Mouse (Mus musculus): Measurements from ENCODE around the gene Gm5089. TPM values are rescaled to one million over a fixed set of nuclear protein-coding genes. Genes with fewer than 3 reads are reported as not detected.

Gene Gm5089
- polyA plus RNA-seq, 1 experiment from 2014 or later = not detected

GRCm38 (mm10) chr14:122474041-122474890, 23.4 kb upstream of the Gm5089 start:
- Histone ChIP-seq H3K4me2 (ENCODE audit: low read length) (peak overlapping the region; percentile 49), H3K27ac (ENCODE audit: low read depth) (no peak overlapping the region), H3K4me3 (ENCODE audit: low read depth, low read length) (peak overlapping the region; percentile 32), H3K4me1 (replicated peaks; ENCODE audit: control insufficient read depth, insufficient read depth, low read length) (peaks cover 14% of the 10 kb centered on the region), H3K9ac (ENCODE audit: low read length) (no peak overlapping the region), H3K27me3 (replicated peaks; ENCODE audit: control insufficient read depth, insufficient read depth, low read length) (peaks cover 100% of the 10 kb centered on the region), H3K9me3 (ENCODE audit: control insufficient read depth, low read length) (no peaks in the 10 kb centered on the region), H3K36me3 (ENCODE audit: control insufficient read depth, insufficient read depth, low read length) (no peaks in the 10 kb centered on the region)
- DNase-seq (ENCODE audit: low spot score) (peak; percentile 67), ATAC-seq (replicated peaks; ENCODE audit: low FRiP score, low TSS enrichment, low read depth) (0 out of 2 replicates have a peak, but pooled peaks have one; percentile 38)
- WGBS = 1% methylated on average over 57 of the region's 57 CpGs

- DNase-seq (ENCODE audit: low spot score) = peak; percentile 58
- no peak for ATAC-seq (replicated peaks; ENCODE audit: low FRiP score, low TSS enrichment, low read depth)
These were observed 22.4 kb upstream of the Gm5089 start for GRCm38 (mm10) chr14:122473211-122473751.

GRCm38 (mm10) chr14:122472647-122473046, 21.7 kb upstream of the Gm5089 start:
- DNase-seq (ENCODE audit: low spot score) (peak; percentile 56), ATAC-seq (replicated peaks; ENCODE audit: low FRiP score, low TSS enrichment, low read depth) (no peak)
- WGBS = 3% methylated on average over 5 of the region's 5 CpGs
- H3K9me3 ChIP-seq (ENCODE audit: control insufficient read depth, low read length) = no peaks in the 10 kb centered on the region
- no peak overlapping the region for H3K4me2 ChIP-seq (ENCODE audit: low read length)
- H3K36me3 ChIP-seq (ENCODE audit: control insufficient read depth, insufficient read depth, low read length) = no peaks in the 10 kb centered on the region
- no peak overlapping the region for H3K27ac ChIP-seq (ENCODE audit: low read depth)
- no peak overlapping the region for H3K4me3 ChIP-seq (ENCODE audit: low read depth, low read length)
- peaks cover 100% of the 10 kb centered on the region for H3K27me3 ChIP-seq (replicated peaks; ENCODE audit: control insufficient read depth, insufficient read depth, low read length)
- H3K9ac ChIP-seq (ENCODE audit: low read length) = no peak overlapping the region
- H3K4me1 ChIP-seq (replicated peaks; ENCODE audit: control insufficient read depth, insufficient read depth, low read length) = peaks cover 14% of the 10 kb centered on the region

More at GRCm38 (mm10) chr14:122473211-122473751, 22.4 kb upstream of the Gm5089 start:
- Histone ChIP-seq H3K27me3 (replicated peaks; ENCODE audit: control insufficient read depth, insufficient read depth, low read length) (peaks cover 100% of the 10 kb centered on the region), H3K36me3 (ENCODE audit: control insufficient read depth, insufficient read depth, low read length) (no peaks in the 10 kb centered on the region), H3K4me2 (ENCODE audit: low read length) (no peak overlapping the region), H3K27ac (ENCODE audit: low read depth) (no peak overlapping the region), H3K4me3 (ENCODE audit: low read depth, low read length) (no peak overlapping the region), H3K9ac (ENCODE audit: low read length) (no peak overlapping the region), H3K9me3 (ENCODE audit: control insufficient read depth, low read length) (no peaks in the 10 kb centered on the region), H3K4me1 (replicated peaks; ENCODE audit: control insufficient read depth, insufficient read depth, low read length) (peaks cover 14% of the 10 kb centered on the region)
- WGBS = under 1% methylated on average over 17 of the region's 17 CpGs

GRCm38 (mm10) chr14:122472161-122472560, 21.2 kb upstream of the Gm5089 start:
- H3K9me3 ChIP-seq (ENCODE audit: control insufficient read depth, low read length) = no peaks in the 10 kb centered on the region
- no peak overlapping the region for H3K4me3 ChIP-seq (ENCODE audit: low read depth, low read length)
- DNase-seq (ENCODE audit: low spot score) (peak; percentile 65), ATAC-seq (replicated peaks; ENCODE audit: low FRiP score, low TSS enrichment, low read depth) (no peak)
- no peaks in the 10 kb centered on the region for H3K36me3 ChIP-seq (ENCODE audit: control insufficient read depth, insufficient read depth, low read length)
- WGBS = 2% methylated on average over 13 of the region's 13 CpGs
- H3K9ac ChIP-seq (ENCODE audit: low read length) = no peak overlapping the region
- no peak overlapping the region for H3K27ac ChIP-seq (ENCODE audit: low read depth)
- no peak overlapping the region for H3K4me2 ChIP-seq (ENCODE audit: low read length)
- H3K4me1 ChIP-seq (replicated peaks; ENCODE audit: control insufficient read depth, insufficient read depth, low read length) = peaks cover 14% of the 10 kb centered on the region
- H3K27me3 ChIP-seq (replicated peaks; ENCODE audit: control insufficient read depth, insufficient read depth, low read length) = peaks cover 100% of the 10 kb centered on the region

GRCm38 (mm10) chr14:122471449-122472085, 20.7 kb upstream of the Gm5089 start:
- H3K9me3 ChIP-seq (ENCODE audit: control insufficient read depth, low read length) = no peaks in the 10 kb centered on the region
- no peak overlapping the region for H3K4me2 ChIP-seq (ENCODE audit: low read length)
- ATAC-seq (replicated peaks; ENCODE audit: low FRiP score, low TSS enrichment, low read depth) (no peak), DNase-seq (ENCODE audit: low spot score) (peak; percentile 65)
- H3K4me3 ChIP-seq (ENCODE audit: low read depth, low read length) = no peak overlapping the region
- H3K4me1 ChIP-seq (replicated peaks; ENCODE audit: control insufficient read depth, insufficient read depth, low read length) = peaks cover 14% of the 10 kb centered on the region
- H3K27ac ChIP-seq (ENCODE audit: low read depth) = no peak overlapping the region
- no peak overlapping the region for H3K9ac ChIP-seq (ENCODE audit: low read length)
- peaks cover 100% of the 10 kb centered on the region for H3K27me3 ChIP-seq (replicated peaks; ENCODE audit: control insufficient read depth, insufficient read depth, low read length)
- H3K36me3 ChIP-seq (ENCODE audit: control insufficient read depth, insufficient read depth, low read length) = no peaks in the 10 kb centered on the region
- 8% methylated on average over 31 of the region's 31 CpGs for WGBS

GRCm38 (mm10) chr14:122468971-122469755, 18.2 kb upstream of the Gm5089 start:
- WGBS = 1% methylated on average over 28 of the region's 28 CpGs
- H3K27ac ChIP-seq (ENCODE audit: low read depth) = no peak overlapping the region
- DNase-seq (ENCODE audit: low spot score) (peak; percentile 73), ATAC-seq (replicated peaks; ENCODE audit: low FRiP score, low TSS enrichment, low read depth) (no peak)
- no peak overlapping the region for H3K4me2 ChIP-seq (ENCODE audit: low read length)
- peaks cover 100% of the 10 kb centered on the region for H3K27me3 ChIP-seq (replicated peaks; ENCODE audit: control insufficient read depth, insufficient read depth, low read length)
- H3K9me3 ChIP-seq (ENCODE audit: control insufficient read depth, low read length) = no peaks in the 10 kb centered on the region
- H3K9ac ChIP-seq (ENCODE audit: low read length) = no peak overlapping the region
- no peak overlapping the region for H3K4me3 ChIP-seq (ENCODE audit: low read depth, low read length)
- H3K4me1 ChIP-seq (replicated peaks; ENCODE audit: control insufficient read depth, insufficient read depth, low read length) = 0 out of 2 replicates have a peak, but pooled peaks cover 5% of the 10 kb centered on the region
- H3K36me3 ChIP-seq (ENCODE audit: control insufficient read depth, insufficient read depth, low read length) = no peaks in the 10 kb centered on the region

- H3K9ac ChIP-seq (ENCODE audit: low read length) = no peak overlapping the region
- 5% methylated on average over 23 of the region's 23 CpGs for WGBS
- H3K4me1 ChIP-seq (replicated peaks; ENCODE audit: control insufficient read depth, insufficient read depth, low read length) = peaks cover 11% of the 10 kb centered on the region; the same call in 1 of the 2 replicates
- DNase-seq (ENCODE audit: low spot score) (peak; percentile 67), ATAC-seq (replicated peaks; ENCODE audit: low FRiP score, low TSS enrichment, low read depth) (no peak)
- no peaks in the 10 kb centered on the region for H3K9me3 ChIP-seq (ENCODE audit: control insufficient read depth, low read length)
- no peak overlapping the region for H3K4me3 ChIP-seq (ENCODE audit: low read depth, low read length)
- no peak overlapping the region for H3K27ac ChIP-seq (ENCODE audit: low read depth)
- H3K4me2 ChIP-seq (ENCODE audit: low read length) = no peak overlapping the region
- H3K36me3 ChIP-seq (ENCODE audit: control insufficient read depth, insufficient read depth, low read length) = no peaks in the 10 kb centered on the region
- peaks cover 100% of the 10 kb centered on the region for H3K27me3 ChIP-seq (replicated peaks; ENCODE audit: control insufficient read depth, insufficient read depth, low read length)
These were observed 17.3 kb upstream of the Gm5089 start for GRCm38 (mm10) chr14:122467926-122468841.
